Mouse (Mus musculus) left cerebral cortex, postnatal 10 days (tissue): Measurements from ENCODE around the gene Fastkd1. TPM values are rescaled to one million over a fixed set of nuclear protein-coding genes. Genes with fewer than 3 reads are reported as not detected.
"Not testable (repeated sequence)": the region's sequence is repeated elsewhere in the genome, so short reads cannot be mapped to it uniquely, and the experiment has no call there.

Source experiments
- DNase-seq, 2 experiments: peaks; one replicate each; pipeline ENCODE4 v3.0.0; 2021 to 2022; ENCODE audit warnings: low spot score in 2 of 2, mixed read lengths in 1 of 2; ENCODE audit errors: extremely low spot score in 1 of 2
- intact Hi-C: fragments of 180-260 bp; cut with DNase I; formaldehyde crosslinking; loops from one replicate; pipeline ENCODE4 v1.15.1; 2025
- total RNA-seq, 2 experiments: library from RNA; stranded (reverse); gene quantifications; 2 replicates each; pipeline ENCODE4 v1.2.3; 2021

The Fastkd1 gene
- total RNA-seq, 2 experiments from 2014 or later = 20.6 to 21.6 TPM

- DNase-seq, intact Hi-C loops: not testable (repeated sequence)
These were observed 36.1 kb downstream of the Fastkd1 start for GRCm38 (mm10) chr2:69677215-69677614.

DNA sequence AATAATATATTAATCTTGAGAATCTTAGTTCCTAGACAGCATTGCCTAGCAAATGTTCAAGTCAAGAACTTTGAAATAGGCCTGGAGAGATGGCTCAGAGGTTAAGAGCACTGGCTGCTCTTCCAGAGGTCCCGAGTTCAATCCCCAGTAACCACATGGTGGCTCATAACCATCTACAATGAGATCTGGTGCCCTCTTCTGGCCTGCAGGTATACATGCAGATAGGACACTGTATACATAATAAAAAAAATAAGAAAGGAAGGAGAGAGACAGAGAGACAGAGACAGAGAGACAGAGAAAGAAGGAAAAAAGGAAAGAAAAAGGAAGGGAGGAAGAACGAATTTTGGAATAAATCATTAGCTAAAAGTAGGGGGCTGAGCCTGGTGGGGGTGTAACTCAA lies 36.6 kb downstream of the Fastkd1 start:
- DNase-seq = no peak
- intact Hi-C loops = no loop called here

- intact Hi-C loops = no loop called here
- DNase-seq = no peak
These were observed 38.0 kb downstream of the Fastkd1 start for GRCm38 (mm10) chr2:69675266-69675665.

DNA sequence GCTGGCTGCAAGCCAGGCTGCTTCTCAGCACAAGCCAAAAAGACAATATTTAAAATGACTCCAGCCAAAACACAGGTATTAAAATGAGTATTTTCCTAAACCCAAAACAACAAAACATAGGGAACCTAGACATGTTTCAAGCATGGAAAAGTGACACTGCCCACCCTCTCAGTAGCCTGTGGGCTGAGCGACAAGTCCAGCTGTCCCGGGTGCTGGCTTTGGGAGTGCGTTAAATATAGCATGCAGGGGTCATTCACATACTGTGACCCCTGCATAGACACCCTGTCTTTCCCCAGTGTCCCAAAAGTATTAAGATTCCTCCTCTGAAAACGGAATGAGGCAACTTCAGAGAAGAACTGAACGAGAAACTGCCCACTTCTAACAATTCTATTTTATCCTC lies 39.6 kb downstream of the Fastkd1 start:
- intact Hi-C loops = no loop called here
- no peak for DNase-seq

DNA sequence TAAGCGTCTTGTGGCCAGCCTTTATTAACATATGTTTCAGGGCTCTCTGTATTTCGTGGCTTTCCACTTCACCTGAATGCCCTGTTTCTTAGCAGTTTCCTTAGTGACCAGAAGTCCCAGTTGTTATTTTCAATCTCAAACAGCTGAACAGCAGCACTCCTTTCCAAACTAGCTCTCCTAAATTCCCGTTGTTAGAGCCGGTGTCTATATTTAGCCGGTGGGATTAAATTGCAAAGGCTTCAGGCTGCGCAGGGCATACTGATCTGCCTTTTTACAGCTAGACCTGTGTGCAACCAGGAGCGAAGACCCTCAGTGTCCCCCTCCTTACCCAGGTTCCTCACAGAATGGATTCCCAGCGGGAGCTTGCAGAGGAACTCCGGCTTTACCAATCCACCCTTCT lies 43.5 kb downstream of the Fastkd1 start, which contains the start of gene Klhl41:
TSS of gene Klhl41 (plus strand) at position 268 of the 400 bp plus-strand sequence.
- intact Hi-C loops = loop anchor here (10.0 kb wide), 1 partner anchor 65 kb away; no protein-coding TSS in a partner anchor
- no peak for DNase-seq

- intact Hi-C loops = loop anchor here (10.0 kb wide), 1 partner anchor 66 kb away; no protein-coding TSS in a partner anchor
These were observed 44.9 kb downstream of the Fastkd1 start for GRCm38 (mm10) chr2:69668414-69668813.

GRCm38 (mm10) chr2:69667656-69668055 lies 45.7 kb downstream of the Fastkd1 start:
- intact Hi-C loops = loop anchor here (10.0 kb wide), 1 partner anchor 67 kb away; no protein-coding TSS in a partner anchor
- no peak for DNase-seq

More at GRCm38 (mm10) chr2:69668414-69668813, 44.9 kb downstream of the Fastkd1 start:
- no peak for DNase-seq

GRCm38 (mm10) chr2:69663827-69664476 lies 49.4 kb downstream of the Fastkd1 start:
- no peak for DNase-seq
- intact Hi-C loops = loop anchor here (10.0 kb wide), 1 partner anchor 71 kb away; no protein-coding TSS in a partner anchor

DNA sequence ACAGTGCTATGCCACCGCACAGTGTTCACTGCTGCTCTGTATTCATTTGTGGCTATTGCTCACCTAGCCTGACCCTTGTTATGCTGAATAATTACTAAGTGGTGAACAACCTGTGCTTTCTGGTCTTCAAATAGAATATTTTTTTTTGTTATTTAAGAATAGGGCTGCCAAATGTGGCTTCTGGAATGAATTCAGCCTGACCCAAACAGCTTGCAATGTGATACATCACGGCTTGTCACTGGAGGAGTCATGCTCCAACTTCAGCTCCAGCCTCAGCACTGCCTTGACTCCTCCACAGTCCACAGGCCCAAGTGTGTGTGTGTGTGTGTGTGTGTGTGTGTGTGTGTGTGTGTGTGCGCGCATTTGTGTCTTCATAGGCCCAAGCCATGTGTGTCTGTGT lies 54.0 kb downstream of the Fastkd1 start:
- DNase-seq = no peak
- intact Hi-C loops = no loop called here

DNA sequence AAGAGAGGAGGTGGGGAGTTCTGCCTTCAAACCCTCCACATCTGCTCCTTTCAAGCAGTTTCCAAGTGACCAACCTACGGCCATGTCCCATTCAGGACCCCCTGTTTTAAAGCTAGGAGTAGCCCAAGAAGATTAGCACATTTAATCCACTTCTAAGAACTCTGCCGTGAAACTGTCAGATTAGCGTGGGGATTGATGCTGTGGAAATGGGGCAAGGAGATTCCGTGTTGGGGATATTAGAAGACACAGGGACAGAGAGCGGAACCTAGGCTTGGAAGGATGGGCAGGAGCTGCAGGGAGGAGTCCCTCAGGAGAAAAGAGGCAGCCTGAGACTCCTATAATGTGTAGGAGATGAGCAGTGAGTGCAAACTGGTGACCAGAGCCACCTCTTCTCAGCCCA lies 63.6 kb downstream of the Fastkd1 start:
- no peak for DNase-seq
- intact Hi-C loops = no loop called here

- intact Hi-C loops = no loop called here
- DNase-seq = peak; percentile 92 to 94
These were observed 66.4 kb downstream of the Fastkd1 start, which contains the start of gene Bbs5 for GRCm38 (mm10) chr2:69646726-69647490. TSS of gene Bbs5 (plus strand) at chr2:69647171.

DNA sequence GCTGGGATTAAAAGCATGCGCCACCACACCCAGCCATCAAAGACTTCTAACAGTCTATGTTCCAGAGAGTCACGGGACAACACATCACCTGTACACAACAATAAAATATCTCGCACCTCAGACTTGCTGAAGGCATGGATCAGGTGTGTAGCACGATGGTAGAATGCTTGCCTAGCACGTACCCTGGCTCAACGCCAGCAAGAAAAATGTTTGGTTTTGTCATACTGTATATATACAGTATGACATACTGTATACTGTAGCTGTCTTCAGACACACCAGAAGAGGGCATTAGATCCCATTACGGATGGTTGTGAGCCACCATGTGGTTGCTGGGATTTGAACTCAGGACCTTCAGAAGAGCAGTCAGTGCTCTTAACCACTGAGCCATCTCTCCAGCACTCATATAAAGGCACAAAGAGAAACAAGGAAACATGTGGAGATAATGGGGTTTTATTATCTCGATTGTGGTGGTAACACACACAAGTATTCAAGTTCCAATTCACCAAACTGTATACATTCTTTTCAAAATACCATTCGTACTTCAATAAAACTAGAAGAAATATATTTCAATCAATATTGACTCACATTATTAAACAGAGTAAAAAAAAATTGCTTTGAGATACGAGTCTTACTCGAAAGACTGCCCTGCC lies 68.2 kb downstream of the Fastkd1 start:
- intact Hi-C loops = no loop called here
- no peak for DNase-seq

DNA sequence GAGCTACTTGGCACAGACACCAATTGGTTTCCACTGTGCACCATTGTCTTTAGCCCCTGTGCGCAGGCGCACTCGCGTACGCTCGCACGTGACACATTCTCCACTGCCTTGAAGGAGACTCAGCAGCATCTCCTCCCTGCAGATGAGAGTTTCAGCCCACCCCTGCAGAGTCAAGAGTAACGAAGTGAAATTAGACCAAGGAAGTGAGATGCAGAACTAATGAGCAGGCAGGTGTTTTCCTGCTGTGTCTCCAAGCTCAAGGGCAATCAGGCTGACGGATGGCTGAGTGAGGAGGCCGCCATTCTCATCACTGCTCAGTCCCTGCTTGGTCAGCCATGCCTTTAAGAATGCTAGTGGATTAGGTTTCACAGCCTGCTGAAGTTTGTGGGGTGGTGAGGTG lies 73.2 kb downstream of the Fastkd1 start:
- intact Hi-C loops = no loop called here
- DNase-seq = no peak

GRCm38 (mm10) chr2:69637989-69638388 lies 75.3 kb downstream of the Fastkd1 start:
- intact Hi-C loops = loop anchor here (10.0 kb wide), 1 partner anchor 927 kb away; no protein-coding TSS in a partner anchor
- DNase-seq = not testable (repeated sequence)

Other genes starting within 250 kb of the Fastkd1 start
- under 1 TPM; 0.12 to 0.15 TPM for gene Lrp2, start 127.5 kb downstream of the Fastkd1 start, total RNA-seq
- 10 to 100 TPM; 29.2 to 29.6 TPM for gene Bbs5, start 66.3 kb downstream of the Fastkd1 start, total RNA-seq
- 1 to 10 TPM; 1.7 TPM for gene Klhl41, start 43.4 kb downstream of the Fastkd1 start, total RNA-seq
- 10 to 100 TPM; 55.4 to 59.5 TPM for gene Ppig, start 9.0 kb upstream of the Fastkd1 start, total RNA-seq
- 1 to 10 TPM; 2.4 to 2.5 TPM for gene Ccdc173, start 76.1 kb upstream of the Fastkd1 start, total RNA-seq
- 10 to 100 TPM; 15.8 to 19.0 TPM for gene Phospho2, start 76.1 kb upstream of the Fastkd1 start, total RNA-seq
- gene Klhl23, start 108.4 kb upstream of the Fastkd1 start, total RNA-seq = 100 to 1,000 TPM; 130 to 143 TPM
- gene Ssb, start 148.0 kb upstream of the Fastkd1 start, total RNA-seq = 100 to 1,000 TPM; 138 to 143 TPM
- 10 to 100 TPM; 12.3 to 14.8 TPM for gene Mettl5, start 172.1 kb upstream of the Fastkd1 start, total RNA-seq
- 100 to 1,000 TPM; 132 to 142 TPM for gene Ubr3, start 183.7 kb upstream of the Fastkd1 start, total RNA-seq